Mouse (Mus musculus): ENCODE results near the gene Cldn22.
"Not testable (repeated sequence)": the region's sequence is repeated elsewhere in the genome, so short reads cannot be mapped to it uniquely, and the experiment has no call there.

Cldn22 gene

GRCm38 (mm10) chr8:47824182-47824581 lies at the start of gene Cldn22:
TSS of gene Cldn22 (plus strand) at chr8:47824482.
- DNase-seq (ENCODE audit: extremely low spot score, low read depth, low spot score) = no peak

GRCm38 (mm10) chr8:47777415-47777814 lies 46.9 kb upstream of the Cldn22 start:
- no peak for DNase-seq (ENCODE audit: extremely low spot score, low read depth, low spot score)

GRCm38 (mm10) chr8:47779589-47779988 lies 44.7 kb upstream of the Cldn22 start:
- DNase-seq (ENCODE audit: extremely low spot score, low read depth, low spot score) = no peak

GRCm38 (mm10) chr8:47781881-47782280 lies 42.4 kb upstream of the Cldn22 start:
- DNase-seq (ENCODE audit: extremely low spot score, low read depth, low spot score) = no peak

GRCm38 (mm10) chr8:47783544-47783943 lies 40.7 kb upstream of the Cldn22 start:
- no peak for DNase-seq (ENCODE audit: extremely low spot score, low read depth, low spot score)

GRCm38 (mm10) chr8:47783944-47784343 lies 40.3 kb upstream of the Cldn22 start:
- DNase-seq (ENCODE audit: extremely low spot score, low read depth, low spot score) = no peak

GRCm38 (mm10) chr8:47784436-47784835 lies 39.8 kb upstream of the Cldn22 start:
- no peak for DNase-seq (ENCODE audit: extremely low spot score, low read depth, low spot score)

GRCm38 (mm10) chr8:47786323-47786722 lies 38.0 kb upstream of the Cldn22 start:
- no peak for DNase-seq (ENCODE audit: extremely low spot score, low read depth, low spot score)

- DNase-seq (ENCODE audit: extremely low spot score, low read depth, low spot score) = peak; percentile 20
These were observed 36.6 kb upstream of the Cldn22 start for GRCm38 (mm10) chr8:47787705-47788104.

- DNase-seq (ENCODE audit: extremely low spot score, low read depth, low spot score) = no peak
These were observed 32.3 kb upstream of the Cldn22 start for GRCm38 (mm10) chr8:47791986-47792385.

GRCm38 (mm10) chr8:47799438-47799837 lies 24.8 kb upstream of the Cldn22 start:
- DNase-seq (ENCODE audit: extremely low spot score, low read depth, low spot score) = no peak

GRCm38 (mm10) chr8:47802349-47802748 lies 21.9 kb upstream of the Cldn22 start:
- DNase-seq (ENCODE audit: extremely low spot score, low read depth, low spot score) = no peak

- no peak for DNase-seq (ENCODE audit: extremely low spot score, low read depth, low spot score)
These were observed 20.0 kb upstream of the Cldn22 start for GRCm38 (mm10) chr8:47804262-47804661.

GRCm38 (mm10) chr8:47809970-47810665 lies 14.2 kb upstream of the Cldn22 start:
- DNase-seq (ENCODE audit: extremely low spot score, low read depth, low spot score) = no peak

- DNase-seq (ENCODE audit: extremely low spot score, low read depth, low spot score) = no peak
These were observed 13.6 kb upstream of the Cldn22 start for GRCm38 (mm10) chr8:47810666-47811015.

GRCm38 (mm10) chr8:47811221-47811620 lies 13.1 kb upstream of the Cldn22 start:
- no peak for DNase-seq (ENCODE audit: extremely low spot score, low read depth, low spot score)

- DNase-seq (ENCODE audit: extremely low spot score, low read depth, low spot score) = no peak
These were observed 5.2 kb upstream of the Cldn22 start for GRCm38 (mm10) chr8:47819034-47819433.

GRCm38 (mm10) chr8:47820914-47821772 lies 3.1 kb upstream of the Cldn22 start:
- DNase-seq (ENCODE audit: extremely low spot score, low read depth, low spot score) = no peak

GRCm38 (mm10) chr8:47821843-47822242 lies 2.4 kb upstream of the Cldn22 start, which contains the start of gene Cldn24:
TSS of gene Cldn24 (plus strand) at chr8:47822143.
- no peak for DNase-seq (ENCODE audit: extremely low spot score, low read depth, low spot score)

- not testable (repeated sequence) for DNase-seq (ENCODE audit: extremely low spot score, low read depth, low spot score)
These were observed 1.7 kb upstream of the Cldn22 start for GRCm38 (mm10) chr8:47822541-47822940.

- DNase-seq (ENCODE audit: extremely low spot score, low read depth, low spot score) = no peak
These were observed 505 bp upstream of the Cldn22 start for GRCm38 (mm10) chr8:47823777-47824176.

GRCm38 (mm10) chr8:47825596-47825995 lies 1.3 kb downstream of the Cldn22 start:
- DNase-seq (ENCODE audit: extremely low spot score, low read depth, low spot score) = no peak
